Mouse (Mus musculus) lung, embryonic 14.5 days (tissue): ENCODE results near the gene Zc3h12d. TPM values are rescaled to one million over a fixed set of nuclear protein-coding genes. Genes with fewer than 3 reads are reported as not detected.

Source experiments
- ATAC-seq: fragments of 200-750 bp; cut with Nextera tagmentation; 2 replicates; pipeline ENCODE4 v1.8.0; 2017; ENCODE audit warnings: mild to moderate bottlenecking, moderate TSS enrichment, moderate library complexity; ENCODE audit not compliant: insufficient read depth
- DNase-seq: peaks from one replicate; pipeline ENCODE4 v3.0.0-alpha.2; 2015
- H3K27ac ChIP-seq: fragments of 300-500 bp; sonication (generic); 2 replicates; pipeline ENCODE4 v1.5.1; 2014; ENCODE audit warnings: low read depth, mild to moderate bottlenecking, moderate library complexity
- H3K27me3 ChIP-seq: fragments of 300-500 bp; sonication (generic); 2 replicates; pipeline ENCODE4 v1.6.1; 2014; ENCODE audit warnings: low read length, control low read depth; ENCODE audit not compliant: insufficient read depth
- H3K36me3 ChIP-seq: fragments of 300-500 bp; sonication (generic); 2 replicates; pipeline ENCODE4 v1.6.1; 2014; ENCODE audit warnings: control low read depth; ENCODE audit not compliant: insufficient read depth
- H3K4me1 ChIP-seq: fragments of 300-500 bp; sonication (generic); 2 replicates; pipeline ENCODE4 v1.6.1; 2014; ENCODE audit warnings: antibody characterized with exemption, control low read depth; ENCODE audit not compliant: insufficient read depth
- H3K4me2 ChIP-seq: fragments of 300-500 bp; sonication (generic); 2 replicates; pipeline ENCODE4 v1.6.1; 2014; ENCODE audit warnings: mild to moderate bottlenecking
- H3K4me3 ChIP-seq: fragments of 300-500 bp; sonication (generic); 2 replicates; pipeline ENCODE4 v1.5.1; 2014; ENCODE audit warnings: low read depth, low read length
- H3K9ac ChIP-seq: fragments of 300-500 bp; sonication (generic); 2 replicates; pipeline ENCODE4 v1.6.1; 2014
- H3K9me3 ChIP-seq: fragments of 300-500 bp; sonication (generic); 2 replicates; pipeline ENCODE4 v1.6.1; 2016; ENCODE audit warnings: low read depth, low read length, control low read depth
- CTCF ChIP-seq: IDR thresholded peaks from 2 replicates; pipeline ENCODE4 v1.5.1; 2016; ENCODE audit warnings: antibody characterized with exemption, low read depth
- WGBS: fragments of 180-500 bp; shearing (Covaris S2); extraction: QIAGEN DNeasy Blood & Tissue Kit; methylation state at CpG from one replicate; pipeline ENCODE4 v1.1.7; 2014; 5-methylcytosine and 5-hydroxymethylcytosine counted together
- polyA plus RNA-seq: library from polyadenylated mRNA; unstranded; fragments of >200 nt; fragmentation: Nextera tagmentation; extraction: Ambion mirVana; gene quantifications from 2 replicates; pipeline ENCODE4 v1.2.1, GENCODE M21; 2014

Gene Zc3h12d
- polyA plus RNA-seq, 1 experiment from 2014 or later, result 0.18 TPM

GRCm38 (mm10) chr10:7863411-7863810, 31.1 kb downstream of the Zc3h12d start:
- Histone ChIP-seq H3K4me1 (no peaks in the 10 kb centered on the region), H3K27me3 (peaks cover 19% of the 10 kb centered on the region), H3K9ac (no peak overlapping the region), H3K4me2 (no peak overlapping the region), H3K36me3 (no peaks in the 10 kb centered on the region), H3K4me3 (no peak overlapping the region), H3K27ac (no peak overlapping the region), H3K9me3 (no peaks in the 10 kb centered on the region)
- TF ChIP-seq CTCF, result no peak
- WGBS, result 92% methylated on average over 6 of the region's 6 CpGs
- ATAC-seq (no peak), DNase-seq (no peak)

- Histone ChIP-seq H3K27ac (no peak overlapping the region), H3K4me1 (no peaks in the 10 kb centered on the region), H3K4me2 (no peak overlapping the region), H3K9me3 (no peaks in the 10 kb centered on the region), H3K36me3 (no peaks in the 10 kb centered on the region), H3K27me3 (peaks cover 25% of the 10 kb centered on the region), H3K4me3 (no peak overlapping the region), H3K9ac (no peak overlapping the region)
- 58% methylated on average over 6 of the region's 6 CpGs for WGBS
- no peak for ATAC-seq
- DNase-seq, result peak; percentile 28
- TF ChIP-seq CTCF, result no peak
Observed at GRCm38 (mm10) chr10:7864184-7864583, 31.9 kb downstream of the Zc3h12d start.

- no peak for TF ChIP-seq CTCF
- Histone ChIP-seq H3K27ac (no peak overlapping the region), H3K27me3 (peaks cover 25% of the 10 kb centered on the region), H3K4me2 (no peak overlapping the region), H3K9me3 (no peaks in the 10 kb centered on the region), H3K4me3 (no peak overlapping the region), H3K9ac (no peak overlapping the region), H3K4me1 (no peaks in the 10 kb centered on the region), H3K36me3 (no peaks in the 10 kb centered on the region)
- ATAC-seq (no peak), DNase-seq (no peak)
- 81% methylated on average over 3 of the region's 3 CpGs for WGBS
Observed at GRCm38 (mm10) chr10:7864806-7865205, 32.5 kb downstream of the Zc3h12d start.

GRCm38 (mm10) chr10:7866762-7867665, 34.7 kb downstream of the Zc3h12d start:
- peaks cover 25% of the 10 kb centered on the region for H3K27me3 ChIP-seq
- ATAC-seq (0 out of 2 replicates have a peak, but pooled peaks have one; percentile 32), DNase-seq (peak; percentile 31)
- no peaks in the 10 kb centered on the region for H3K36me3 ChIP-seq
- H3K9ac ChIP-seq, result peak overlapping the region; percentile 49
- TF ChIP-seq CTCF, result no peak
- H3K27ac ChIP-seq, result no peak overlapping the region
- H3K4me1 ChIP-seq, result no peaks in the 10 kb centered on the region
- no peaks in the 10 kb centered on the region for H3K9me3 ChIP-seq
- WGBS, result 20% methylated on average over 50 of the region's 50 CpGs
- H3K4me2 ChIP-seq, result peak overlapping the region; percentile 75
- H3K4me3 ChIP-seq, result peak overlapping the region; percentile 37

- H3K9ac ChIP-seq, result peak overlapping the region; percentile 49
- no peaks in the 10 kb centered on the region for H3K36me3 ChIP-seq
- DNase-seq, result no peak
- H3K9me3 ChIP-seq, result no peaks in the 10 kb centered on the region
- TF ChIP-seq CTCF, result no peak
- WGBS, result 24% methylated on average over 21 of the region's 21 CpGs
- H3K27ac ChIP-seq, result no peak overlapping the region
- H3K4me2 ChIP-seq, result peak overlapping the region; percentile 75
- peak overlapping the region; percentile 37 for H3K4me3 ChIP-seq
- 0 out of 2 replicates have a peak, but pooled peaks have one; percentile 14 for ATAC-seq
- peaks cover 25% of the 10 kb centered on the region for H3K27me3 ChIP-seq
- no peaks in the 10 kb centered on the region for H3K4me1 ChIP-seq
Observed at GRCm38 (mm10) chr10:7867666-7868030, 35.4 kb downstream of the Zc3h12d start.

- no peak for ATAC-seq
- no peaks in the 10 kb centered on the region for H3K9me3 ChIP-seq
- peaks cover 25% of the 10 kb centered on the region for H3K27me3 ChIP-seq
- H3K27ac ChIP-seq, result no peak overlapping the region
- no peak overlapping the region for H3K9ac ChIP-seq
- DNase-seq, result no peak
- H3K4me2 ChIP-seq, result no peak overlapping the region
- H3K4me1 ChIP-seq, result peaks cover 6% of the 10 kb centered on the region; the same call in 1 of the 2 replicates
- H3K4me3 ChIP-seq, result no peak overlapping the region
- no peaks in the 10 kb centered on the region for H3K36me3 ChIP-seq
- 60% methylated on average over 8 of the region's 8 CpGs for WGBS
- TF ChIP-seq CTCF, result no peak
Observed at GRCm38 (mm10) chr10:7869746-7870145, 37.5 kb downstream of the Zc3h12d start.

- WGBS, result 53% methylated on average over 11 of the region's 11 CpGs
- peak; percentile 73 for DNase-seq
Observed at GRCm38 (mm10) chr10:7870571-7871315, 38.5 kb downstream of the Zc3h12d start.

More at GRCm38 (mm10) chr10:7870571-7871315, 38.5 kb downstream of the Zc3h12d start:
- Histone ChIP-seq H3K9me3 (no peaks in the 10 kb centered on the region), H3K4me1 (peaks cover 6% of the 10 kb centered on the region; the same call in 1 of the 2 replicates), H3K9ac (no peak overlapping the region), H3K27me3 (peaks cover 25% of the 10 kb centered on the region), H3K4me2 (no peak overlapping the region), H3K4me3 (no peak overlapping the region), H3K27ac (no peak overlapping the region), H3K36me3 (no peaks in the 10 kb centered on the region)
- 0 out of 2 replicates have a peak, but pooled peaks have one; percentile 11 for ATAC-seq
- TF ChIP-seq CTCF, result peak; percentile 62
